Mouse (Mus musculus) hindbrain, embryonic 11.5 days (tissue): ENCODE measurements at regions not wholly inside any gene's neighbourhood (a gene's known extent, or its start where the extent isn't known, plus 50 kb on each side); places are given as distances from the start of the nearest gene placed in this dataset.

ENCODE experiments used
- ATAC-seq: fragments of 200-750 bp; cut with Nextera tagmentation; 2 replicates; pipeline ENCODE4 v1.8.0; 2017; ENCODE audit warnings: mild to moderate bottlenecking, moderate TSS enrichment, moderate library complexity; ENCODE audit not compliant: low FRiP score
- DNase-seq: peaks from one replicate; pipeline ENCODE4 v3.0.0-alpha.2; 2015; ENCODE audit warnings: low spot score
- H3K27ac ChIP-seq: fragments of 300-500 bp; sonication (generic); 2 replicates; pipeline ENCODE4 v1.5.1; 2014; ENCODE audit warnings: mild to moderate bottlenecking, low read depth, low read length
- H3K27me3 ChIP-seq: fragments of 300-500 bp; sonication (generic); 2 replicates; pipeline ENCODE4 v1.6.1; 2014; ENCODE audit warnings: mild to moderate bottlenecking, low read length, moderate library complexity, mixed read lengths; ENCODE audit not compliant: control insufficient read depth, insufficient read depth
- H3K36me3 ChIP-seq: fragments of 300-500 bp; sonication (generic); 2 replicates; pipeline ENCODE4 v1.6.1; 2014; ENCODE audit warnings: mild to moderate bottlenecking, low read length, moderate library complexity, mixed read lengths; ENCODE audit not compliant: control insufficient read depth, insufficient read depth
- H3K4me1 ChIP-seq: fragments of 300-500 bp; sonication (generic); replicated peaks from 2 replicates; pipeline ENCODE4 v1.6.1; 2014; ENCODE audit warnings: low read length, mixed read lengths; ENCODE audit not compliant: control insufficient read depth, insufficient read depth
- H3K4me2 ChIP-seq: fragments of 300-500 bp; sonication (generic); replicated peaks from 2 replicates; pipeline ENCODE4 v1.6.1; 2014; ENCODE audit warnings: mild to moderate bottlenecking, low read depth, low read length
- H3K4me3 ChIP-seq: fragments of 300-500 bp; sonication (generic); 2 replicates; pipeline ENCODE4 v1.5.1; 2014; ENCODE audit warnings: low read depth, low read length
- H3K9ac ChIP-seq: fragments of 300-500 bp; sonication (generic); 2 replicates; pipeline ENCODE4 v1.6.1; 2014; ENCODE audit warnings: low read depth, low read length
- H3K9me3 ChIP-seq: fragments of 300-500 bp; sonication (generic); 2 replicates; pipeline ENCODE4 v1.6.1; 2016; ENCODE audit warnings: low read length; ENCODE audit not compliant: control insufficient read depth
- WGBS: fragments of 180-500 bp; shearing (Covaris S2); extraction: QIAGEN DNeasy Blood & Tissue Kit; methylation state at CpG from one replicate; pipeline ENCODE4 v1.1.7; 2014; 5-methylcytosine and 5-hydroxymethylcytosine counted together

- H3K36me3 ChIP-seq: no peaks in the 10 kb centered on the region
- no peak overlapping the region for H3K27ac ChIP-seq
- no peaks in the 10 kb centered on the region for H3K27me3 ChIP-seq
- no peak overlapping the region for H3K4me3 ChIP-seq
- no peaks in the 10 kb centered on the region for H3K9me3 ChIP-seq
- WGBS: 92% methylated on average over 8 of the region's 8 CpGs
- DNase-seq (no peak), ATAC-seq (no peak)
- no peak overlapping the region for H3K4me2 ChIP-seq
- H3K4me1 ChIP-seq: no peaks in the 10 kb centered on the region
- no peak overlapping the region for H3K9ac ChIP-seq
Observed at GRCm38 (mm10) chr5:126099931-126100330, 568.4 kb downstream of the Tmem132b start.

- H3K27ac ChIP-seq: no peak overlapping the region
- no peaks in the 10 kb centered on the region for H3K9me3 ChIP-seq
- no peaks in the 10 kb centered on the region for H3K36me3 ChIP-seq
- WGBS: 88% methylated on average over 5 of the region's 5 CpGs
- no peaks in the 10 kb centered on the region for H3K4me1 ChIP-seq
- H3K27me3 ChIP-seq: no peaks in the 10 kb centered on the region
- H3K4me3 ChIP-seq: no peak overlapping the region
- no peak for ATAC-seq
- no peak for DNase-seq
- no peak overlapping the region for H3K4me2 ChIP-seq
- H3K9ac ChIP-seq: no peak overlapping the region
Observed at GRCm38 (mm10) chr5:126104464-126104863, 572.9 kb downstream of the Tmem132b start.

GRCm38 (mm10) chr5:126104883-126105282 is 573.3 kb downstream of the Tmem132b start:
- WGBS: 83% methylated on average over 1 of the region's 1 CpGs
- Histone ChIP-seq H3K4me2 (no peak overlapping the region), H3K27me3 (no peaks in the 10 kb centered on the region), H3K4me3 (no peak overlapping the region), H3K27ac (no peak overlapping the region), H3K9me3 (no peaks in the 10 kb centered on the region), H3K4me1 (no peaks in the 10 kb centered on the region), H3K36me3 (no peaks in the 10 kb centered on the region), H3K9ac (no peak overlapping the region)
- ATAC-seq: no peak
- DNase-seq: no peak

- WGBS: 89% methylated on average over 1 of the region's 1 CpGs
Observed at GRCm38 (mm10) chr5:126105446-126105845, 573.9 kb downstream of the Tmem132b start.

GRCm38 (mm10) chr5:126107020-126107419 is 575.4 kb downstream of the Tmem132b start:
- Histone ChIP-seq H3K4me3 (no peak overlapping the region), H3K9ac (no peak overlapping the region), H3K4me2 (no peak overlapping the region), H3K4me1 (no peaks in the 10 kb centered on the region), H3K36me3 (no peaks in the 10 kb centered on the region), H3K27me3 (no peaks in the 10 kb centered on the region), H3K27ac (no peak overlapping the region), H3K9me3 (no peaks in the 10 kb centered on the region)
- DNase-seq (no peak), ATAC-seq (no peak)
- 87% methylated on average over 5 of the region's 5 CpGs for WGBS

More at GRCm38 (mm10) chr5:126105446-126105845, 573.9 kb downstream of the Tmem132b start:
- Histone ChIP-seq H3K9ac (no peak overlapping the region), H3K27me3 (no peaks in the 10 kb centered on the region), H3K4me1 (no peaks in the 10 kb centered on the region), H3K9me3 (no peaks in the 10 kb centered on the region), H3K4me2 (no peak overlapping the region), H3K27ac (no peak overlapping the region), H3K4me3 (no peak overlapping the region), H3K36me3 (no peaks in the 10 kb centered on the region)
- DNase-seq (no peak), ATAC-seq (no peak)

GRCm38 (mm10) chr5:126108837-126109236 is 577.3 kb downstream of the Tmem132b start:
- ATAC-seq: no peak
- H3K4me1 ChIP-seq: no peaks in the 10 kb centered on the region
- H3K4me2 ChIP-seq: no peak overlapping the region
- H3K27ac ChIP-seq: no peak overlapping the region
- no peak overlapping the region for H3K9ac ChIP-seq
- no peak overlapping the region for H3K4me3 ChIP-seq
- no peaks in the 10 kb centered on the region for H3K36me3 ChIP-seq
- DNase-seq: no peak
- H3K9me3 ChIP-seq: no peaks in the 10 kb centered on the region
- H3K27me3 ChIP-seq: no peaks in the 10 kb centered on the region
- WGBS: 72% methylated on average over 3 of the region's 3 CpGs

- no peak overlapping the region for H3K9ac ChIP-seq
- H3K4me3 ChIP-seq: no peak overlapping the region
- no peaks in the 10 kb centered on the region for H3K27me3 ChIP-seq
- DNase-seq: no peak
- no peaks in the 10 kb centered on the region for H3K36me3 ChIP-seq
- ATAC-seq: no peak
- H3K27ac ChIP-seq: no peak overlapping the region
- H3K4me1 ChIP-seq: no peaks in the 10 kb centered on the region
- no peaks in the 10 kb centered on the region for H3K9me3 ChIP-seq
- H3K4me2 ChIP-seq: no peak overlapping the region
- WGBS: 79% methylated on average over 2 of the region's 2 CpGs
Observed at GRCm38 (mm10) chr5:126117291-126117690, 585.7 kb downstream of the Tmem132b start.

- H3K4me2 ChIP-seq: no peak overlapping the region
- no peak overlapping the region for H3K4me3 ChIP-seq
- H3K27me3 ChIP-seq: no peaks in the 10 kb centered on the region
- H3K9ac ChIP-seq: no peak overlapping the region
- H3K36me3 ChIP-seq: no peaks in the 10 kb centered on the region
- no peak overlapping the region for H3K27ac ChIP-seq
- ATAC-seq (no peak), DNase-seq (no peak)
- H3K4me1 ChIP-seq: no peaks in the 10 kb centered on the region
- no peaks in the 10 kb centered on the region for H3K9me3 ChIP-seq
- WGBS: 81% methylated on average over 5 of the region's 5 CpGs
Observed at GRCm38 (mm10) chr5:126117906-126118521, 586.4 kb downstream of the Tmem132b start.

- Histone ChIP-seq H3K4me2 (no peak overlapping the region), H3K9ac (no peak overlapping the region), H3K27ac (no peak overlapping the region), H3K4me1 (no peaks in the 10 kb centered on the region), H3K36me3 (no peaks in the 10 kb centered on the region), H3K27me3 (no peaks in the 10 kb centered on the region), H3K4me3 (no peak overlapping the region), H3K9me3 (no peaks in the 10 kb centered on the region)
- DNase-seq: no peak
- WGBS: 79% methylated on average over 3 of the region's 3 CpGs
- ATAC-seq: no peak
Observed at GRCm38 (mm10) chr5:126118731-126119130, 587.2 kb downstream of the Tmem132b start.
